Mouse (Mus musculus) midbrain, embryonic 12.5 days (tissue): Measurements from ENCODE around the gene Gan. TPM values are rescaled to one million over a fixed set of nuclear protein-coding genes. Genes with fewer than 3 reads are reported as not detected.

Experiments
- ATAC-seq: fragments of 200-750 bp; cut with Nextera tagmentation; 2 replicates; pipeline ENCODE4 v1.8.0; 2017; ENCODE audit warnings: low read depth, moderate TSS enrichment, moderate library complexity; ENCODE audit not compliant: low FRiP score
- H3K27ac ChIP-seq: fragments of 300-500 bp; sonication (generic); replicated peaks from 2 replicates; pipeline ENCODE4 v1.5.1; 2016; ENCODE audit warnings: mild to moderate bottlenecking
- H3K27me3 ChIP-seq: fragments of 300-500 bp; sonication (generic); 2 replicates; pipeline ENCODE4 v1.6.1; 2016; ENCODE audit warnings: mild to moderate bottlenecking
- H3K36me3 ChIP-seq: fragments of 300-500 bp; sonication (generic); 2 replicates; pipeline ENCODE4 v1.6.1; 2016
- H3K4me1 ChIP-seq: fragments of 300-500 bp; sonication (generic); 2 replicates; pipeline ENCODE4 v1.6.1; 2016
- H3K4me2 ChIP-seq: fragments of 300-500 bp; sonication (generic); replicated peaks from 2 replicates; pipeline ENCODE4 v1.6.1; 2016; ENCODE audit warnings: mild to moderate bottlenecking, moderate library complexity
- H3K4me3 ChIP-seq: fragments of 300-500 bp; sonication (generic); 2 replicates; pipeline ENCODE4 v1.5.1; 2016; ENCODE audit warnings: mild to moderate bottlenecking
- H3K9ac ChIP-seq: fragments of 300-500 bp; sonication (generic); replicated peaks from 2 replicates; pipeline ENCODE4 v1.6.1; 2016; ENCODE audit warnings: mild to moderate bottlenecking, moderate library complexity
- H3K9me3 ChIP-seq: fragments of 300-500 bp; sonication (generic); 2 replicates; pipeline ENCODE4 v1.6.1; 2016; ENCODE audit warnings: mild to moderate bottlenecking
- WGBS: fragments of 180-500 bp; shearing (Covaris S2); methylation state at CpG from one replicate; pipeline ENCODE4 v1.1.7; 2016; 5-methylcytosine and 5-hydroxymethylcytosine counted together
- polyA plus RNA-seq: library from polyadenylated mRNA; unstranded; fragments of >200 nt; fragmentation: Nextera tagmentation; extraction: Ambion mirVana; gene quantifications from 2 replicates; pipeline ENCODE4 v1.2.1, GENCODE M21; 2016

Gene Gan
- polyA plus RNA-seq, 1 experiment from 2014 or later: 3.2 TPM

- no peak overlapping the region for H3K4me3 ChIP-seq
- H3K36me3 ChIP-seq: peaks cover 41% of the 10 kb centered on the region
- 83% methylated on average over 4 of the region's 4 CpGs for WGBS
- H3K4me1 ChIP-seq: no peaks in the 10 kb centered on the region; the same call in 1 of the 2 replicates
- H3K27me3 ChIP-seq: no peaks in the 10 kb centered on the region
- no peak overlapping the region for H3K4me2 ChIP-seq
- no peak for ATAC-seq
- no peaks in the 10 kb centered on the region for H3K9me3 ChIP-seq
- H3K27ac ChIP-seq: no peak overlapping the region
- no peak overlapping the region for H3K9ac ChIP-seq
Observed at GRCm38 (mm10) chr8:117203085-117203484, 45.1 kb downstream of the Gan start.

GRCm38 (mm10) chr8:117205884-117206283 lies 47.9 kb downstream of the Gan start:
- Histone ChIP-seq H3K9ac (no peak overlapping the region), H3K27me3 (no peaks in the 10 kb centered on the region), H3K9me3 (no peaks in the 10 kb centered on the region), H3K4me3 (no peak overlapping the region), H3K4me2 (no peak overlapping the region), H3K4me1 (no peaks in the 10 kb centered on the region), H3K27ac (no peak overlapping the region), H3K36me3 (peaks cover 35% of the 10 kb centered on the region)
- no peak for ATAC-seq
- WGBS: 91% methylated on average over 4 of the region's 4 CpGs

GRCm38 (mm10) chr8:117206636-117207035 lies 48.7 kb downstream of the Gan start:
- Histone ChIP-seq H3K4me3 (no peak overlapping the region), H3K4me1 (no peaks in the 10 kb centered on the region), H3K36me3 (peaks cover 35% of the 10 kb centered on the region), H3K27ac (no peak overlapping the region), H3K9me3 (no peaks in the 10 kb centered on the region), H3K27me3 (no peaks in the 10 kb centered on the region), H3K9ac (no peak overlapping the region), H3K4me2 (no peak overlapping the region)
- WGBS: 95% methylated on average over 7 of the region's 7 CpGs
- ATAC-seq: no peak

- no peak for ATAC-seq
- Histone ChIP-seq H3K27me3 (no peaks in the 10 kb centered on the region), H3K27ac (no peak overlapping the region), H3K4me1 (no peaks in the 10 kb centered on the region), H3K9me3 (no peaks in the 10 kb centered on the region), H3K9ac (no peak overlapping the region), H3K36me3 (peaks cover 18% of the 10 kb centered on the region), H3K4me2 (no peak overlapping the region), H3K4me3 (no peak overlapping the region)
- 93% methylated on average over 12 of the region's 12 CpGs for WGBS
Observed at GRCm38 (mm10) chr8:117209150-117209549, 51.2 kb downstream of the Gan start.

GRCm38 (mm10) chr8:117212100-117212499 lies 54.2 kb downstream of the Gan start:
- H3K27ac ChIP-seq: no peak overlapping the region
- H3K27me3 ChIP-seq: no peaks in the 10 kb centered on the region
- no peak overlapping the region for H3K4me3 ChIP-seq
- H3K4me2 ChIP-seq: no peak overlapping the region
- H3K4me1 ChIP-seq: no peaks in the 10 kb centered on the region
- peaks cover 8% of the 10 kb centered on the region; the same call in 1 of the 2 replicates for H3K36me3 ChIP-seq
- H3K9ac ChIP-seq: no peak overlapping the region
- no peaks in the 10 kb centered on the region for H3K9me3 ChIP-seq
- WGBS: 88% methylated on average over 11 of the region's 11 CpGs
- ATAC-seq: no peak

GRCm38 (mm10) chr8:117217724-117218123 lies 59.8 kb downstream of the Gan start:
- no peak for ATAC-seq
- Histone ChIP-seq H3K4me2 (no peak overlapping the region), H3K4me1 (no peaks in the 10 kb centered on the region), H3K9me3 (no peaks in the 10 kb centered on the region), H3K27me3 (no peaks in the 10 kb centered on the region), H3K27ac (no peak overlapping the region), H3K36me3 (peaks cover 8% of the 10 kb centered on the region; the same call in 1 of the 2 replicates), H3K4me3 (no peak overlapping the region), H3K9ac (no peak overlapping the region)
- 92% methylated on average over 2 of the region's 2 CpGs for WGBS

GRCm38 (mm10) chr8:117222396-117222795 lies 64.5 kb downstream of the Gan start:
- Histone ChIP-seq H3K4me1 (0 out of 2 replicates have a peak, but pooled peaks cover 3% of the 10 kb centered on the region), H3K27me3 (no peaks in the 10 kb centered on the region), H3K27ac (no peak overlapping the region), H3K4me2 (no peak overlapping the region), H3K36me3 (no peaks in the 10 kb centered on the region), H3K9ac (no peak overlapping the region), H3K4me3 (no peak overlapping the region), H3K9me3 (no peaks in the 10 kb centered on the region)
- 82% methylated on average over 6 of the region's 6 CpGs for WGBS
- no peak for ATAC-seq

- peak; percentile 79; the same call in 1 of the 2 replicates for ATAC-seq
- Histone ChIP-seq H3K4me1 (0 out of 2 replicates have a peak, but pooled peaks cover 3% of the 10 kb centered on the region), H3K27ac (no peak overlapping the region), H3K27me3 (no peaks in the 10 kb centered on the region), H3K9ac (0 out of 2 replicates have a peak overlapping the region, but pooled peaks have one; percentile 28), H3K36me3 (no peaks in the 10 kb centered on the region), H3K4me3 (peak overlapping the region; percentile 32), H3K4me2 (peak overlapping the region; percentile 44), H3K9me3 (no peaks in the 10 kb centered on the region)
- 18% methylated on average over 9 of the region's 9 CpGs for WGBS
Observed at GRCm38 (mm10) chr8:117224630-117225029, 66.7 kb downstream of the Gan start.

GRCm38 (mm10) chr8:117226306-117226705 lies 68.4 kb downstream of the Gan start:
- ATAC-seq: no peak
- H3K36me3 ChIP-seq: no peaks in the 10 kb centered on the region
- WGBS: 89% methylated on average over 12 of the region's 12 CpGs
- no peak overlapping the region for H3K9ac ChIP-seq
- no peak overlapping the region for H3K4me3 ChIP-seq
- no peaks in the 10 kb centered on the region for H3K9me3 ChIP-seq
- H3K4me2 ChIP-seq: no peak overlapping the region
- no peak overlapping the region for H3K27ac ChIP-seq
- H3K27me3 ChIP-seq: no peaks in the 10 kb centered on the region
- H3K4me1 ChIP-seq: 0 out of 2 replicates have a peak, but pooled peaks cover 3% of the 10 kb centered on the region

- H3K36me3 ChIP-seq: no peaks in the 10 kb centered on the region
- no peak overlapping the region for H3K4me2 ChIP-seq
- no peaks in the 10 kb centered on the region for H3K27me3 ChIP-seq
- H3K4me1 ChIP-seq: 0 out of 2 replicates have a peak, but pooled peaks cover 3% of the 10 kb centered on the region
- H3K4me3 ChIP-seq: no peak overlapping the region
- WGBS: 96% methylated on average over 2 of the region's 2 CpGs
- no peaks in the 10 kb centered on the region for H3K9me3 ChIP-seq
- no peak for ATAC-seq
- H3K9ac ChIP-seq: no peak overlapping the region
- H3K27ac ChIP-seq: no peak overlapping the region
Observed at GRCm38 (mm10) chr8:117227339-117227738, 69.4 kb downstream of the Gan start.

GRCm38 (mm10) chr8:117233199-117233598 lies 75.3 kb downstream of the Gan start:
- Histone ChIP-seq H3K9me3 (no peaks in the 10 kb centered on the region), H3K4me3 (no peak overlapping the region), H3K9ac (no peak overlapping the region), H3K36me3 (no peaks in the 10 kb centered on the region), H3K4me1 (no peaks in the 10 kb centered on the region), H3K27me3 (no peaks in the 10 kb centered on the region), H3K4me2 (no peak overlapping the region), H3K27ac (no peak overlapping the region)
- ATAC-seq: no peak
- 86% methylated on average over 7 of the region's 7 CpGs for WGBS

GRCm38 (mm10) chr8:117236531-117236930 lies 78.6 kb downstream of the Gan start:
- Histone ChIP-seq H3K36me3 (no peaks in the 10 kb centered on the region), H3K4me1 (no peaks in the 10 kb centered on the region), H3K9me3 (no peaks in the 10 kb centered on the region), H3K4me3 (no peak overlapping the region), H3K27ac (no peak overlapping the region), H3K27me3 (no peaks in the 10 kb centered on the region), H3K9ac (no peak overlapping the region), H3K4me2 (no peak overlapping the region)
- WGBS: 91% methylated on average over 4 of the region's 4 CpGs
- no peak for ATAC-seq

GRCm38 (mm10) chr8:117240326-117240725 lies 82.4 kb downstream of the Gan start:
- 92% methylated on average over 5 of the region's 5 CpGs for WGBS
- no peaks in the 10 kb centered on the region for H3K4me1 ChIP-seq
- H3K36me3 ChIP-seq: no peaks in the 10 kb centered on the region

More at GRCm38 (mm10) chr8:117240326-117240725, 82.4 kb downstream of the Gan start:
- Histone ChIP-seq H3K9ac (no peak overlapping the region), H3K4me2 (no peak overlapping the region), H3K27me3 (no peaks in the 10 kb centered on the region), H3K27ac (no peak overlapping the region), H3K4me3 (no peak overlapping the region), H3K9me3 (no peaks in the 10 kb centered on the region)
- ATAC-seq: no peak
